Mouse (Mus musculus) ES-Bruce4 (cell line): ENCODE measurements around the gene Ext2. TPM values are rescaled to one million over a fixed set of nuclear protein-coding genes. Genes with fewer than 3 reads are reported as not detected.

Experiments
- H3K27ac ChIP-seq: 2 replicates; pipeline ENCODE4 v1.5.1; 2012; ENCODE audit warnings: low read length, inconsistent platforms; ENCODE audit not compliant: insufficient read depth
- H3K27me3 ChIP-seq: 2 replicates; pipeline ENCODE4 v1.6.1; 2012; ENCODE audit warnings: mild to moderate bottlenecking, low read length, inconsistent platforms; ENCODE audit not compliant: control insufficient read depth, poor library complexity, insufficient read depth, severe bottlenecking
- H3K36me3 ChIP-seq: 2 replicates; pipeline ENCODE4 v1.6.1; 2012; ENCODE audit warnings: inconsistent platforms, mild to moderate bottlenecking, low read length, moderate library complexity; ENCODE audit not compliant: control insufficient read depth, poor library complexity, insufficient read depth, severe bottlenecking
- H3K4me1 ChIP-seq: one replicate; pipeline ENCODE4 v1.8.1; 2011; ENCODE audit warnings: low read length; ENCODE audit not compliant: control insufficient read depth, insufficient read depth
- H3K4me3 ChIP-seq: 2 replicates; pipeline ENCODE4 v1.5.1; 2011; ENCODE audit warnings: low read depth, mild to moderate bottlenecking, low read length
- H3K9ac ChIP-seq: 2 replicates; pipeline ENCODE4 v1.6.1; 2012; ENCODE audit warnings: low read depth, mild to moderate bottlenecking, inconsistent platforms; ENCODE audit not compliant: poor library complexity, severe bottlenecking
- H3K9me3 ChIP-seq: replicated peaks from 2 replicates; pipeline ENCODE4 v1.6.1; 2012; ENCODE audit warnings: mild to moderate bottlenecking, low read length, inconsistent platforms; ENCODE audit not compliant: control insufficient read depth, poor library complexity, insufficient read depth, severe bottlenecking
- CTCF ChIP-seq: IDR thresholded peaks from one replicate; pipeline ENCODE4 v1.8.1; 2011; ENCODE audit warnings: low read depth, low read length
- EP300 ChIP-seq: IDR thresholded peaks from 2 replicates; pipeline ENCODE4 v1.6.1; 2011; ENCODE audit warnings: low read depth, low read length; ENCODE audit not compliant: insufficient read depth
- POLR2A ChIP-seq: IDR thresholded peaks from one replicate; pipeline ENCODE4 v1.8.1; 2011; ENCODE audit warnings: low read length; ENCODE audit not compliant: insufficient read depth
- polyA plus RNA-seq: library from polyadenylated mRNA; stranded (reverse); fragments of >200 nt; gene quantifications from 2 replicates; pipeline ENCODE4 v1.2.4, GENCODE M21; 2011; ENCODE audit warnings: low read depth; ENCODE audit not compliant: missing spikeins, insufficient read depth, insufficient read length

The Ext2 gene
- polyA plus RNA-seq, 1 experiment = 32.8 TPM

DNA sequence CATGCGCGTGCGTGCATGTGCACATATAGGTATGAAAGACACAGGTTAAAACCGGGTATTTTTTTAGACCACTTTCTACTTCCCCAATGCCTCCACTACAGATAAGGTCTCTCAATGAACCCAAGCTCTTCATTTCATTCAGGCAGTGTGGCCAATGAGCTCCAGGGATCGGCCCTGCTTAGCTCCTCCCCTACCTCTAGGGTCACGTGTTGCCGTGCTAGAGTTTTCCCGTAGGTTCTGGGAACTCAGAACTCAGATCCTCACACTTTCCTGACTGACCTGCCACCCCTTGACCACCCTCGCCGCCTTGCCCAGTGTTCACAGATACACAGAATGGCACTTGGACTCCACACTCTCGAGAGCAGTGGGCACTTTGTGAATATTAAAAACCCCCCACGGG, 36.5 kb upstream of the Ext2 start:
- Histone ChIP-seq H3K4me3 (no peak overlapping the region), H3K36me3 (no peaks in the 10 kb centered on the region), H3K4me1 (peaks cover 2% of the 10 kb centered on the region), H3K9me3 (no peaks in the 10 kb centered on the region), H3K27ac (no peak overlapping the region), H3K9ac (no peak overlapping the region), H3K27me3 (no peaks in the 10 kb centered on the region)
- TF ChIP-seq EP300 (no peak), POLR2A (no peak), CTCF (no peak)

DNA sequence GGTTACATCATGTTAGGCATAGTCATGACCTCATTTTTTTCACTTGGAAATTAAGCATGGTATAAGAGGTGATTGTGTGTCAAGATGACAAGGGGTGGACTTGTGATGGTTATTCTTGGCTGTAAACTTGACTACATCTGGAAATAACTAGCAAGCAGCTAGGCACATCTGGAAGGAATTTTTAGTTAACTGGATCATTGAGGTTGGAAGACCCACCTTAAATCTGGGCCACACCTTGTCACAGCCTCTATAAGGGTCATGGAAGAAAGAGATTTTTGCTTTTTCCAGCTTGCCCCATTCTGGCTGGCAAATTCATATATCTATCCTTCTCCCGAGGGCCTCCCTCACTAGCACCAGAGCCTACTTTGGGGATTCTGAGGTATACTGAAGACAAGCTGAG, 28.9 kb upstream of the Ext2 start:
- no peak overlapping the region for H3K27ac ChIP-seq
- TF ChIP-seq POLR2A (no peak), EP300 (no peak), CTCF (no peak)
- no peak overlapping the region for H3K9ac ChIP-seq
- no peaks in the 10 kb centered on the region for H3K36me3 ChIP-seq
- H3K4me1 ChIP-seq = peaks cover 2% of the 10 kb centered on the region
- H3K9me3 ChIP-seq = no peaks in the 10 kb centered on the region
- H3K4me3 ChIP-seq = no peak overlapping the region
- H3K27me3 ChIP-seq = no peaks in the 10 kb centered on the region

DNA sequence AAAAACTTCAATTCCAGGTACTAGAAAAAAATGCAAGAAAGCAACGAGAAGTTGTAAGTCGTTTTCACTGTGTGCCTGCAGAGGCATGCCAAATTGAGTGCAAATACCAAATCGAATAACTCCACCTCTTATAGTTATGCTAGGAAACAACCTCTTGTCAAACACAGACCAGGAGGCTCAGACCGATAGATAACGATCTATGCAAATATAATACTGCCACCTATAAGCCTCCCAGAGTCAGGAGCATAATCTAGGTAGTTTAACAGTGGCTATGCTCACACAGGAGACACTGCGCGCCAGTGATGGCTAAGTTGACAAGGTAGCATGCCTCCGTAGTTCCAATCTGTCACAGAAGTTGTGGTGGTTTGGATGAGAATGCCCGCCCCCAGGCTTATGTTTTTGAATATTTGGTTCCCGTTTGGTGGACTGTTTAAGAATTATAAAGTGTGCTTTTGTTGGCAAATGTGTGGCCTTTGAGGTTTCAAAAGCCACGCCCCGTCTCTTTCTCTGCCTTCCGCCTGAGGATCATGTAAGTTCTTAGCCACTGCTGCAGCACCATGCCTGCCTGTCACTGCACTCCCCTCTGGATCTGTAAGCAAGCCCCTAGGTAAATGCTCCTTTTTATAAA, 28.1 kb upstream of the Ext2 start:
- no peaks in the 10 kb centered on the region for H3K9me3 ChIP-seq
- H3K9ac ChIP-seq = no peak overlapping the region
- H3K36me3 ChIP-seq = no peaks in the 10 kb centered on the region
- H3K27ac ChIP-seq = no peak overlapping the region
- no peak for TF ChIP-seq CTCF
- TF ChIP-seq POLR2A = no peak
- no peak for TF ChIP-seq EP300
- no peaks in the 10 kb centered on the region for H3K27me3 ChIP-seq
- H3K4me1 ChIP-seq = peaks cover 2% of the 10 kb centered on the region
- H3K4me3 ChIP-seq = no peak overlapping the region

DNA sequence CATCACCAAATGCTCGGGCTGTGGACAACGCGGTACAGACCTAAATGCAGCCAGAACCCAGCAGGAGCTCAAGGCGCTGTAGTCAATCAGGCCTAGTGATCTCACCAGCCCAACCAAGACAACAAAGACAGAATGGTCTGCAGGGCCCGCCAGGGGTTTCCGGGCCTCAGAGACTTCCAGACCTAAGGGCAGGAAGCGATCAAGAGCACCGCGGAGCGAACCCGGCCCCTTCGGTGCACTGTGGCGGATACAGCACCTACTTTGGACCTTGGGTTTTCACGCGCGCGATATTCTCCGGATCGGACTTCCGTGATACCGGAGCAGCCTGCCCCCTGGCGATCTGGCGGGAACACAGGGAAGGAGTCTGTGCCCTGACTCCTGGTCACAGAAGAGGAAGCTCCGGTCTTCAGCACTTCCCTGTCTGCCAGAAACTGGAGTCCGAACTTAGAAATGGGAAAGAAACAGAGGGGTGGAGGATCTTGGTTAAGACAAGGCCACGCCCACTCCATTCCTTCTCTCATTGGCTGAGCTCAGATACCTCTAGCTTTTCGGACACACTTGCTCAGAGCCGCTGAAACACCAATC, 27.2 kb upstream of the Ext2 start, which contains the start of gene Accs:
Gene Accs, minus strand, starts transcription at position 439 of the 585 bp plus-strand sequence.
- Histone ChIP-seq H3K36me3 (no peaks in the 10 kb centered on the region), H3K9ac (peak within 1 kb of the TSS; percentile 75), H3K4me1 (peaks cover 2% of the 10 kb centered on the region), H3K9me3 (no peaks in the 10 kb centered on the region), H3K27ac (peak within 1 kb of the TSS; percentile 11), H3K27me3 (no peaks in the 10 kb centered on the region), H3K4me3 (peak within 1 kb of the TSS; percentile 78)
- peak; percentile 32 for TF ChIP-seq CTCF
- no peak for TF ChIP-seq POLR2A

DNA sequence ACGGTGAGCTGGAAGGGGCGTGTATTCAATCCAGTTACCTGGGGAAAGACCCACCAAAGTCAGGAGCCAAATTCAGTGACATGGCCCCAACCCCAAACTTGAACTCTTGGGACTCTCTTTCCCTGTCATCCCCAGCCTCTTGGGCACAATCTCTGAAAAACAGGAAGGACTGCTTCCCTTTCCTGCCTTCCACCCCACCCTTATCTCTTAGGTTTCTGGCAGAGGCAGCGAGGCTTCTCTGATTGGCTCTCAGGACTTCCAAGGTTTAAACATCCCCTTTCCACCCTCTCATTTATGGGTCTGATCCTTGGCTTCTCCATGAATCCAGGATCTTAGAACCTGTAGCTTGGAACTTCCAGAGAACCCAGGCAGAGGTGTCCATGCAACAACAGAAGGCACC, 19.0 kb upstream of the Ext2 start:
- TF ChIP-seq POLR2A (no peak), CTCF (no peak), EP300 (no peak)
- Histone ChIP-seq H3K4me1 (no peaks in the 10 kb centered on the region), H3K9me3 (no peaks in the 10 kb centered on the region), H3K27me3 (no peaks in the 10 kb centered on the region), H3K27ac (no peak overlapping the region), H3K36me3 (no peaks in the 10 kb centered on the region), H3K9ac (no peak overlapping the region), H3K4me3 (no peak overlapping the region)

DNA sequence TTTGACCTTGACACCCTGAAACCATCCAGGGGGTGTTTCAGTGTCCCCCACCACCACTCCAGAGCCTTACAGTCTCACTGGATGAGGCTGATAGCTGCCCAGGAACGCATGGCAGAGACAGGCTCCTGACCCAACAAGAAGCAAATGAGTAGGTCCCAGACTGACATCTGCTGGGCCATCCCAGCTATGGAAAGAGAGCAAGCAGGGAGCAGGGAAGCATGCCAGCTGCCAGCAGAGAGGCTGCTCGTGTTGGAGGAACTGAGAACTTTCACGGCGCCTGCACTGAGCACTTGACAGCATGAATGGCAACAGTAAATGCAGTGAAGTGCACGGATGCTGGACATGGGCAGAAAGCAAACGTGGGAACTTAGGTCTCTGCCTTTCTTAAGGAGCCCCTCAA, 17.7 kb upstream of the Ext2 start:
- Histone ChIP-seq H3K4me3 (no peak overlapping the region), H3K27ac (no peak overlapping the region), H3K9ac (no peak overlapping the region), H3K27me3 (no peaks in the 10 kb centered on the region), H3K4me1 (no peaks in the 10 kb centered on the region), H3K36me3 (no peaks in the 10 kb centered on the region), H3K9me3 (no peaks in the 10 kb centered on the region)
- TF ChIP-seq EP300 (no peak), POLR2A (no peak), CTCF (no peak)
